Mouse (Mus musculus) liver, adult 2 months (tissue): ENCODE measurements around the gene Rab28.

ENCODE experiments used
- CTCF ChIP-seq: fragments of 200-500 bp; IDR thresholded peaks from 2 replicates; pipeline ENCODE4 v1.5.1; 2011; ENCODE audit warnings: low read depth, low read length, control low read depth
- POLR2A ChIP-seq: fragments of 200-500 bp; IDR thresholded peaks from 2 replicates; pipeline ENCODE4 v1.6.1; 2011; ENCODE audit warnings: low read length, control low read depth; ENCODE audit not compliant: insufficient read depth; ENCODE audit errors: extremely low read depth

GRCm38 (mm10) chr5:41636793-41637192 lies 71.2 kb downstream of the Rab28 start:
- TF ChIP-seq CTCF, result no peak
- TF ChIP-seq POLR2A, result no peak
